Mouse (Mus musculus) liver, embryonic 14.5 days (tissue): ENCODE measurements at regions not wholly inside any gene's neighbourhood (a gene's known extent, or its start where the extent isn't known, plus 50 kb on each side); places are given as distances from the start of the nearest gene placed in this dataset.

Experiments used
- ATAC-seq: fragments of 200-750 bp; cut with Nextera tagmentation; 2 replicates; pipeline ENCODE4 v1.8.0; 2017; ENCODE audit warnings: moderate number of reproducible peaks, mild to moderate bottlenecking, moderate library complexity; ENCODE audit not compliant: insufficient read depth
- DNase-seq, 3 experiments: peaks; one replicate each; pipeline ENCODE4 v3.0.0-alpha.2; 2012 to 2013; ENCODE audit warnings: low read depth in 3 of 3, low spot score in 3 of 3
- H3K27ac ChIP-seq: fragments of 300-500 bp; sonication (generic); 2 replicates; pipeline ENCODE4 v1.5.1; 2014; ENCODE audit warnings: moderate library complexity, mild to moderate bottlenecking, control low read depth, inconsistent platforms
- H3K27me3 ChIP-seq: fragments of 300-500 bp; sonication (generic); 2 replicates; pipeline ENCODE4 v1.6.1; 2014; ENCODE audit warnings: mild to moderate bottlenecking, low read length, moderate library complexity; ENCODE audit not compliant: control insufficient read depth, insufficient read depth
- H3K36me3 ChIP-seq: fragments of 300-500 bp; sonication (generic); replicated peaks from 2 replicates; pipeline ENCODE4 v1.6.1; 2014; ENCODE audit warnings: low read depth; ENCODE audit not compliant: control insufficient read depth, insufficient read depth
- H3K4me1 ChIP-seq, 2 experiments: fragments of 200-500 bp in 1 of 2; fragments of 300-500 bp in 1 of 2; sonication (generic) in 1 of 2; replicated peaks; 2 replicates each; pipeline ENCODE4 v1.6.1; 2012 to 2014; ENCODE audit warnings: antibody characterized with exemption in 1 of 2, inconsistent platforms in 1 of 2, low read length in 1 of 2; ENCODE audit not compliant: control insufficient read depth in 2 of 2, insufficient read depth in 2 of 2
- H3K4me2 ChIP-seq: fragments of 300-500 bp; sonication (generic); 2 replicates; pipeline ENCODE4 v1.6.1; 2014; ENCODE audit warnings: low read depth, mild to moderate bottlenecking, control low read depth, moderate library complexity
- H3K4me3 ChIP-seq, 2 experiments: fragments of 200-500 bp in 1 of 2; fragments of 300-500 bp in 1 of 2; sonication (generic) in 1 of 2; 2 replicates each; pipeline ENCODE4 v1.5.1; 2012 to 2014; ENCODE audit warnings: low read depth in 2 of 2, low read length in 2 of 2, mild to moderate bottlenecking in 2 of 2, control low read depth in 1 of 2, inconsistent platforms in 1 of 2, moderate library complexity in 1 of 2; ENCODE audit not compliant: insufficient read depth in 1 of 2
- H3K9ac ChIP-seq: fragments of 300-500 bp; sonication (generic); replicated peaks from 2 replicates; pipeline ENCODE4 v1.6.1; 2014; ENCODE audit warnings: mild to moderate bottlenecking, control low read depth, moderate library complexity
- H3K9me3 ChIP-seq: fragments of 300-500 bp; sonication (generic); 2 replicates; pipeline ENCODE4 v1.6.1; 2016; ENCODE audit warnings: low read length, mixed read lengths; ENCODE audit not compliant: control insufficient read depth
- CTCF ChIP-seq: IDR thresholded peaks from 2 replicates; pipeline ENCODE4 v1.5.1; 2016; ENCODE audit warnings: antibody characterized with exemption, low read depth, control low read depth
- EP300 ChIP-seq: IDR thresholded peaks from 2 replicates; pipeline ENCODE4 v1.6.1; 2016; ENCODE audit warnings: antibody characterized with exemption, low read depth
- WGBS: fragments of 180-500 bp; shearing (Covaris S2); extraction: QIAGEN DNeasy Blood & Tissue Kit; methylation state at CpG from one replicate; pipeline ENCODE4 v1.1.7; 2014; ENCODE audit not compliant: insufficient replicate concordance; 5-methylcytosine and 5-hydroxymethylcytosine counted together

GRCm38 (mm10) chr2:178688586-178688985 is 258.3 kb downstream of the Cdh26 start:
- Histone ChIP-seq H3K27me3 (no peaks in the 10 kb centered on the region), H3K27ac (no peak overlapping the region), H3K9ac (no peak overlapping the region), H3K36me3 (no peaks in the 10 kb centered on the region), H3K4me3 (no peak overlapping the region), H3K4me2 (no peak overlapping the region), H3K4me1 (peaks cover 0 to 22% of the 10 kb centered on the region in 2 experiments; a peak in 2 of 4 replicates), H3K9me3 (no peaks in the 10 kb centered on the region)
- DNase-seq (no peak), ATAC-seq (no peak)
- TF ChIP-seq CTCF: no peak
- WGBS: 54% methylated on average over 6 of the region's 6 CpGs

GRCm38 (mm10) chr2:178691190-178691864 is 261.0 kb downstream of the Cdh26 start:
- 43% methylated on average over 13 of the region's 13 CpGs for WGBS
- ATAC-seq: no peak
- no peak for TF ChIP-seq EP300
- TF ChIP-seq CTCF: no peak
- Histone ChIP-seq H3K36me3 (no peaks in the 10 kb centered on the region), H3K4me1 (peaks cover 0 to 14% of the 10 kb centered on the region in 2 experiments; a peak in 2 of 4 replicates), H3K27ac (no peak overlapping the region), H3K4me3 (no peak overlapping the region), H3K27me3 (no peaks in the 10 kb centered on the region), H3K9me3 (no peaks in the 10 kb centered on the region), H3K4me2 (no peak overlapping the region), H3K9ac (no peak overlapping the region)
- DNase-seq: no peak

- Histone ChIP-seq H3K27me3 (no peaks in the 10 kb centered on the region), H3K9me3 (no peaks in the 10 kb centered on the region), H3K4me3 (no peak overlapping the region), H3K9ac (no peak overlapping the region), H3K27ac (no peak overlapping the region), H3K4me2 (no peak overlapping the region), H3K4me1 (peaks cover 0 to 14% of the 10 kb centered on the region in 2 experiments; a peak in 2 of 4 replicates), H3K36me3 (no peaks in the 10 kb centered on the region)
- no peak for ATAC-seq
- TF ChIP-seq CTCF (no peak), EP300 (no peak)
- no peak for DNase-seq
- 52% methylated on average over 4 of the region's 4 CpGs for WGBS
Observed at GRCm38 (mm10) chr2:178691865-178692228, 261.5 kb downstream of the Cdh26 start.

- H3K4me1 ChIP-seq: peaks cover 0 to 13% of the 10 kb centered on the region in 2 experiments; a peak in 2 of 4 replicates
- 44% methylated on average over 3 of the region's 3 CpGs for WGBS
- no peak overlapping the region for H3K4me2 ChIP-seq
- no peak overlapping the region for H3K27ac ChIP-seq
- H3K36me3 ChIP-seq: no peaks in the 10 kb centered on the region
- no peaks in the 10 kb centered on the region for H3K27me3 ChIP-seq
- no peaks in the 10 kb centered on the region for H3K9me3 ChIP-seq
- DNase-seq: no peak
- TF ChIP-seq CTCF: peak; percentile 34
- TF ChIP-seq EP300: no peak
- no peak for ATAC-seq
- no peak overlapping the region for H3K4me3 ChIP-seq
- no peak overlapping the region for H3K9ac ChIP-seq
Observed at GRCm38 (mm10) chr2:178692231-178692630, 261.9 kb downstream of the Cdh26 start.

- no peak for DNase-seq
- Histone ChIP-seq H3K36me3 (no peaks in the 10 kb centered on the region), H3K4me1 (no peaks in the 10 kb centered on the region), H3K4me3 (no peak overlapping the region), H3K4me2 (no peak overlapping the region), H3K9me3 (no peaks in the 10 kb centered on the region), H3K27ac (no peak overlapping the region), H3K9ac (no peak overlapping the region), H3K27me3 (no peaks in the 10 kb centered on the region)
- ATAC-seq: no peak
- no peak for TF ChIP-seq EP300
- no peak for TF ChIP-seq CTCF
- 65% methylated on average over 13 of the region's 13 CpGs for WGBS
Observed at GRCm38 (mm10) chr2:178698648-178699047, 268.3 kb downstream of the Cdh26 start.
